Mouse (Mus musculus) gastrocnemius, adult 8-10 months (tissue): ENCODE data around the gene Mical2. TPM values are rescaled to one million over a fixed set of nuclear protein-coding genes. Genes with fewer than 3 reads are reported as not detected.
A peak's percentile ranks its signal among the peaks of the same experiment; 100 is the strongest.

ENCODE experiments used
- DNase-seq, 2 experiments: peaks; one replicate each; pipeline ENCODE4 v3.0.0; 2022; ENCODE audit warnings: low spot score in 2 of 2
- total RNA-seq, 4 experiments: library from RNA; stranded (reverse); gene quantifications; 2 replicates each; pipeline ENCODE4 v1.2.4; 2022

The Mical2 gene
- total RNA-seq, 4 experiments from 2014 or later = 172 to 236 (median 206) TPM

DNA sequence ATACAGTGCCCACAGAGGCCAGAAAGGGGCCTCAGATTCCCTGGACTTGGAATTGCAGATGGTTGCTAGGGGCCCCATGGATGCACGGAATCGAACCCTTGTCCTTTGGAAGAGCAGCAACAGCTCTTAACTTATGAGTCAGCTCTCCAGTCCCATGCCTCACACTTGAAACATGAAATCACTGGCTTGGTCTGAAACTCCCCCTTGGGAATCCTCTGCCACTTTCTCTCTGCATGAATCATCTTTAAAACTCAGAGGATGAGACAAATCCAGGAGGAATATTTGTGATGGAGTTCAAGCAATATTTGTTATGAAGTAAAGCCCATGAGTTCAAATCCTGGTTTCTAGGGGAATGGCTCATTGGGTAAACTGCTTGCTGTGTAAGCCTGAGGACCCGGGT lies 172.1 kb downstream of the Mical2 start:
- DNase-seq = no peak

DNA sequence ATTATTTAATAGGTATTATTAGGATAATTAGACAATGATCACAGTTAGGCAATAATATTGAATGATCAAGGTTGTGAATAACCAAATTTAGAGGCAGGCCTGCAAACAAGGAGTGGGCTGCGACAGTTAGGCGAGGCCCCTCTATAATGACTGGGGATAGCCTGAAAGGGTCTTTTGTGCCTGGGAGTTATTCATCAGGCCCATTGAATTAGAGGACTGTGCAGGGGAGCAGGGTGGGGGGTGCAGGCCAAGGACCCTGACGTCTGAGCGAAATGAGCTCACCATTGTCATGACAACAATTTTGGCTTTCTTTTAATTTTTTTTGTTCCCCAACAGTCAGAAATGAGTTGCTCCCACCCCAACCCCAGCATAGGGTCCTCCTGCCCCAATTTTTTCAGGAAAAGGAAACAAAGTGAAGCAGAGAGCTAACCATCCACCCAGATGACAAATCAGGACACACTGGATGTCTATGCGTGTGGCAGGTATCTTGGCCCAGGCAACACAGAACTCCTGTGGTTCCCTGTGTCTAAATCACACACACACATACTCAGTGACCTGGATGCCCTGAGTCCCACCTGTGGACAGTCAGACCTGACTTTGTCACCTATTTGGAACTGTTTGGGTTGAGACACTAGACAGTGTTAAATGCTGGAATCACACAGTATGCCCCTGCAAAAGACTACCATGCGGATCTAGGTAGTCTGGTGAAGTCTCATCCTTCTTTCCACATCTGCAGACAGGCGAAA lies 173.9 kb downstream of the Mical2 start:
- no peak for DNase-seq

DNA sequence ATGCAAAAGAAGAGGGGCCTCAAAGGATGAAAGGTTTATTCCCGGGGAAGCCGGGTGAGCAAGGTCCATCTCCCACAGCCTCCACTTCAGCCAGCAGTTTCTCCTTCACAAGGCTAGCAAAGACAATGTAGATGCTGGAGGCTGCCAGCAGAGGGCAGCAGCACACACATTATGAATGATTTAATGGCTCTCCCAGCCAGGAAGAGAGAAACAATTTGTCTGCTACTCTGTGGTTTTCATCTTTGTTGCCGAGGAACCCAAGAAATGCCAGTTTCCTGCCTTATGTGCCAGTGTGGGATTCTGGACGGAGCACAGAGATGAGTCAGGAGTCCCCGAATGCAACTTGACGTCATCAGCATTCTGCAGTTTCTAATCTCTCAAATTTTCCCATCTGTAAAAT lies 174.5 kb downstream of the Mical2 start:
- DNase-seq = peak; percentile 49 to 57

DNA sequence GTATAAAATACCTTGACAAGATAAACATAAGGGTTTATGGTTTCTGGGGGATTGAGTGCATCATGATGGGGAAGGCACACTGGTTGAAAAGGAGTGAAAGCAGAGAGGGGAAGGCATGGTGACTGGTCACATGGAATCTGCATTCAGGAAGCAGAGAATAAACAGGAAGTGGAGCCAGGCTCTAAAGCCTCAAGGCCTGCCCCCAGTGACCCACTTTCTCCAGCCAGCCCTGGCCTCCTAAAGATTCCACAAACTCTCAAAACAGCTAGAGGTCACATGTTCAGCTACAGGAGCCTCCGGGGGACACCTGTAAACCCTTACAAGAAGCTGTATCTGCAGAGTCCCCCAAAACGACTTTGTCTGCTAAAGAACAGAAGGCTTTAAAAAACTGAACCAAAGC lies 179.4 kb downstream of the Mical2 start:
- no peak for DNase-seq

DNA sequence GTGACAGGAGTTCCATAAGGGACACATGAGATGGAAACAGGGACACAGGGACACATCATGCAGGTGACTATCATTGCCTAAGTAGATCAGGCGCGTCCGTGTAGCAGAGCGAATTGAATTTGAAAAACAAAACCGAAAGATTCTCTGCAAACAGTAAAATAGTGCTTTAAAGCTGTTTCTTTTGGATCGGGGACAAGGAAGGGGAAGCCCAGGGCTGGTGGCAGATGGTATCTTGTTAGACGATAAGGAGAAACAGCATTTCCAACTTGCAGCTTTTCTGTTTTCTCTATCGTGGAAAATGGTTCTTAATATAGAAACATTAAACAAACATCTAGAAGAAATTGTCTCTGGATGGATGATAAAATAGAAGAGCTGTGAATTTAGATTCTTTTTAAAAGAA lies 179.9 kb downstream of the Mical2 start:
- DNase-seq = no peak

DNA sequence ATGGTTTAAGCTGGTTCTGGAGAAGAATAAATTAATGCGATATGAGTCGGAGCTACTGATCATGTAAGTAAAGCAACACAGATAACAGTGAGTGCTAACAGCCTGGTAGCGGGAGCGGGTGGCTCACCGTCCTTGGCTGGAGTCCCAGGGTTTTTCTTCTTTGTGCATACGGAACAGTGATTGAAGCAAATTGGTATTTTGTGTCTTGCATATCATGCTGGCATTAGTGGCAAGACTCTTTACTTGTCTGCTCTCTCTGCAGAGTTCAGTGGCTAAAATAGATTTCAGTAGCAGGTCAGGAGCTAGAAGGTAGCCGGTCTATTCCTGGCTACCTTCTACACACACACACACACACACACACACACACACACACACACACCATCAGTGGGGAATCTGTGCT lies 181.9 kb downstream of the Mical2 start:
- DNase-seq = no peak

DNA sequence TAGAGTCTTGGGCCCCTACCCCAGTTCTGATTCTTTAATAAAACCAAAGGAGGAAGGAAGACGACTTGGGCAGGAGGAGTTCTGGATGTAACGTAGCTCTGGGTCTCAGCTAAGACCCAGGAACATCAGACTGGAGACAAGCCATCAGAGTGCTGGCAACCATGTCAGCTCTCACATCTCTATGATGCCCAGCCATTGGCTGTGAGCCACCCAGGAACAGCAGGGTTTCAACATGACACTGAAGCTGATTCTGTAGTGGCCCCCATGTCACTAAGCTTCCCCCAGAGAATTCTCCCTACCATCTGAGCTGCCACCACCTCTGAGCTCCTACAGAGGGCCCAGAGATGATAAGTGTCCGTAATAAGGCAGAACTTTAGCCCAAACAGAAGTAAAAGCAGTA lies 184.3 kb downstream of the Mical2 start:
- DNase-seq = no peak

DNA sequence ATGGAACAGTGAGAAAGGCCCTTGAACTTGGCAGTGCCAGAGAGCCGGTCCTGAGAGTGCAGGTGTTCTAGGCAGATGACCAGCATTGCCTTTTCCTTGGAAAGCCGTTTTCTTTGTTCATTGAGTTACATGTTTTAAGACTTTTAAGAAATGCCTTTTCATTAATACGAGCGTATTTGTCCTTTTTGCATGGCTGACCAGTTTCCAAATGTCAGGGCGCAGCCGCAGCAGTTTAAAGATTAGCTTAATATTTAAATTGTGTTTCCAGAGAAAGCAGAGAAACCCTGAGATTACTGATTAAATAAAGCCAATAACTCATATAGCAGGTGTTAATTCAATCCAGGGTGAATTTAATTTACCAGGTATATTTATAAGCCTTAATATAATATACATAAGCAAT lies 187.6 kb downstream of the Mical2 start:
- no peak for DNase-seq

DNA sequence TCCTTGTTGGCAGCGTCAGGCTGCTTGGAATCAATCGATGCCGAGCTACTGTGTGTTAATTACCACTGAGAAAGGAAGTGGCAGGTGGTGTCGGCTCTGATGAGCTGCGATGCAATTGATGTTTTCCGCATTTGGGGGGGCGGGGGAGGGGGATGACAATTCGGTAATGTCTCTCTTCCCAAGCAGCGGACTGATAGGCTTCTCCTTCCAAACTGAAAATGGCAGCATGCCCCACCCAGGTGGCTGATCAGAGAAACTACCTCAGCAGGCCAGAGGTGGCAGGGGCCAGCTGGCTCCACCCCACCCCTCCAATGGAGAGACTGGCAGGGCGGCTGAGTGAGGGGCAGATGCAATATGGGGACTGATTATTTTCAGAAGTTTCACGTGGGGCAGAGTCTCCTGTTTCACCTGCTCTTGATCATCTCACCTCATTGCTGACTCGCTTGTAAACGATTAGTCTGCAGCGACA lies 190.4 kb downstream of the Mical2 start:
- DNase-seq = no peak

DNA sequence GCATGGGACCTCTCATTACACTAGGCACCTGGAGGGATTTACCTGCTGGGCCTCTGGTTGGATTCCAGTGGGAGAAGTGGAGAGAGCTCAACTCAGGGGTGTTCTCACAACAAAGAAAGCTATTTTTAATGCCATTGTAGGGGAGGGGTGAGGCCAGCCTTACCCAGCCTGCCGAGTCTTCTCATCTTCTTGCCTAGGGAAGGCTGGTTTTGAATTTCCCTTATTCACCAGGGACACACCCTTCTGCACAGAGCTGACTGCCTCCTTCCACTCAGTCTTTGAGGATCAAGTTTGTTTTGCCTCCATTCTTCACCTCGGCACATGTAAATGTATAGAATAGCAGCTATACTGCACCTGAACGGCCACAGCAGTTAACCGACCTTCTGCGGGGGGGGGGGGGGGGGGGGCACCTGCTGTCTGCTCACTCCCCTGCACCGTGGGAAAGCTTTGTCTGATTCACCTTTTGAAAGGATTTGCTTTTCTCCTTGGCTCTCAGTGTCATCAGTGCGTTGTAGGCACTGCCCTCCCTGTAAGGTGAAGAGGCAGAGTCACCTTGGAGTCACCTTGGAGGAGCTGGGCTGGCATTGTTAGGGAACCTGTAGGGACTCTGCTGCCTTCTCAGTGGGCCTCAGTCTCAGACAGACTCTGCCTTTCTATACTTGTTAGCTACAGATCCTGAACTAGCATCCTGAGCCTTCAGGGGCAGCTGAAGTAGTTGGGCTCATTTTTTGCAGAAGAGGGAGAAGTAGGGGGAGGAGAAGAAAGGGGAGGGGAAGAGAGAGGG lies 191.3 kb downstream of the Mical2 start:
- no peak for DNase-seq

DNA sequence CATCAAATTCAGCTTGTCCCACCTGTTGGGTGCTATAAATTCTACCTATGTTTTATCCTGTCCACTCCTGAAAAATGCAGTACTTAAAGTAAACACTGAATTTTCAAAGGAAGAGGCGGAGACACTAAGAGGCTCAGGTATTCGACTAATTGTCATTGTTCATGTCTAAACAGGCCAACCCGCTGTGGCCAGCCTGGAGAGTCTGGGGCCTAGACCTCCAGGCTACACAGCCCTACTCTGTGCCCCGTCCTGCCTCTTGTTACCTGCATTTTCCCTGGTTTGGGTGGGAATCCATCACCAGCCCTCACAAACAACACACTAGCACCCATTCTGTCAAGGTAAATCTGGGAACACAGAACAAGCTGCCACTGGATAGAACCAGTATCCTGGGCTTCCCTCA lies 191.9 kb downstream of the Mical2 start:
- no peak for DNase-seq

DNA sequence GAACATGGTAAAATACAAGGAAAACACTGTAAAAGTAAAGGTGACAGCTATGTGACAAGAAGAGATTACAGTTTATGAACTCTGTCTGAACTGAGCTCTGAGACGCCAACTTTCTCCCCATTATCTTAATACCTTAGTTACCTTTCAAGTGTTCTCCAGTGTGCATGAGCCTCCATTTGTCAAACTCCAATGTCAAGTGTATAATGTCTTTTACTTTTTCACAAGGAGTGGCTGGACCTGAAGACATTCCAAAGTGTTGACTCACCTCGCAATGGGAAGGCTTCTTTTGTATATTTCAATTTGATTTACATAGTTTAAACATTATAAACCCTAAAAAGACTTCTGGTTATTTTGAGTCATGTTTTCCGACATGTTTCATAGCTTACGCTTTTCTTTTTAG lies 197.8 kb downstream of the Mical2 start:
- DNase-seq = no peak

DNA sequence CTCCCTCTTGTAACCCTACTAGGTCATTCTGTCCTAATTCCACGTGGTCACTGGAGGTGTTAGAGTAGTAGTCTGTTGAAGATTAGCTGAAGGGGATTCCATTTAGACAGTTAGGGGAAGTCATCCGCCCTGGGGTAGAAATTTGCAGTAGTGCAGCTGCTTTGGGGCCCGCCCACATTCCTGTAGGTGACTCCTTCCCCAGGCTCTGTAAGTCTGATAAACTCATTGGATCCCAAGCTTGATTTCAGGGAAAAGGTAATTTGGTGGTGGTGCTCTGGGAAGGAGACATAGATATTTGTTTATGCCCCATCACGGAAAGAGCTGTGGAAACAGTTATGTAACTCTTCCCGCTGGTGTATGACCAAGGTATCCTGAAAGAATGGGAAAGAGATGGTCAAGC lies 201.2 kb downstream of the Mical2 start:
- DNase-seq = no peak

DNA sequence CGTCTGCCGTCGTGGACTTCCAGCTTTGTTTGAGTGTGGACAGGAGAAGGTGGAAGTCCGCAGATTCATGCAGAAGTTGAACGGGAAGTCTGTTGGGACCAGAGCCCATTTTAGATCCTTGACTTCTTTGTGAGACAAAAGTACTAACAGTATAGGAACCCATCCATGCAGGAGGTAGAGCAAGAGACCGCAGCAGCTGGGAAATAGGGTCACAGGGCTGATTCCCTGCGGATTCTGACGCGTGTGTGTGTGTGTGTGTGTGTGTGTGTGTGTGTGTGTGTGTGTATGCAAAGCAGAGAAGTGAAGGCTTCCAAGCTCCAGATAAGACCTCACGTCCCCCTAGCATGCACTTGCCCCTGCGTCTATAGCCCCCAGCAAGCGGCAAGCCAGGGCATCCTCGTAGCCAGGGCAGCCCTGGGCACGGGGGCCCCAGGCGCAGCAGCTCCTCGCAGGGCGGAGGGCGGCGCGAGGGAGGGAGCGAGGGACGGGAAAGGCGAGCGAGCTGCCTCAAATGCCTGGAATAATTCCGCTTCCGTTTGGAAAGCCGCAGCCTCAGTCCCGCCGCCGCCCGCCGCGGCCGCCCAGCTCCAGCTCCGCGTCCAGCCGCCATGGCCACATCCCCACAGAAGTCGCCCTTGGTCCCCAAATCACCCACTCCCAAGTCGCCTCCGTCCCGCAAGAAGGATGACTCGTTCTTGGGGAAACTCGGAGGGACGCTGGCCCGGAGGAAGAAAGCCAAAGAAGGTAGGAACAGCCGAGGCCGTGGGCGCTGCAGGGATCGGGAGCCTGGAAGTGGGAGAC lies 201.9 kb downstream of the Mical2 start, which contains the start of gene Parva:
Gene Parva (plus strand): TSS at position 149 of the 801 bp plus-strand sequence.
- peak; percentile 46 to 57 for DNase-seq

DNA sequence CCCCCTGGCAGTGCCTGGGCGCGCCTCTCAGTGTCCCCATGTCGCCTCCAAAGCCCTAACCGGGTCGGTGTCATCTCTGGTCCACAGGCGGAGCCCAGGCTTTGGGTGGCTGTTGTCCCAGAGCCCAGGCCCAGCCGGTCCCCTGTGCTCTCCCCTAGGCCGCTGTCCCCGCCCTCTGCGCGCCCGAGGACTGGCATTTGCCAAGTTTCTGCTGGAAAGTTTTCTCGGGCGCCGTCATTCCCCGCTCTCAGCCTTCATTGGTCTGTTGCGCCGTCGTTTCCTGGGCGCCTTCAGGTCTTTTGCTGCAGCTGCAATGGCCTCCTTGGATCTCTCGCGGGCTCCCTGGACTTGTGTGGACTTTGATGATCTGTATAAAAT lies 202.5 kb downstream of the Mical2 start:
- peak; percentile 76 to 87 for DNase-seq

DNA sequence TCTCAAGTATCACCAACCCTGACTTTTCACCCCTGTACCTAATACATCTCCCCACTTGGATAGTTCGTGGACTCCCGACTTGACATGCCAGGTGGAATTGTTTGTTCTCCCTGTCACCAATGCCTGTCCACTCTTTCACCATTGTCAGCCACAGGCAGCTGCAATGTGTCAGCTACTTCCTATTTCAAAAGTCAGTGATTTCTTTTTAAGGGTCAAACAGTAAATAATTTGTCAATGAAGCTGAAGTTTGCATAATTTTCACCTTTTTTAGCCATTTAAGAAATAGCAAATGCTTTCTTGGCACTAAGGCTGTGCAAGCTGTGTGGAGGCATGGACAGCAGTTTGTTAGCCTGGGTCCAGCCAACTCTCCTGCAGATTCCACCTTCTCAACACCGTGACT lies 214.2 kb downstream of the Mical2 start:
- no peak for DNase-seq

DNA sequence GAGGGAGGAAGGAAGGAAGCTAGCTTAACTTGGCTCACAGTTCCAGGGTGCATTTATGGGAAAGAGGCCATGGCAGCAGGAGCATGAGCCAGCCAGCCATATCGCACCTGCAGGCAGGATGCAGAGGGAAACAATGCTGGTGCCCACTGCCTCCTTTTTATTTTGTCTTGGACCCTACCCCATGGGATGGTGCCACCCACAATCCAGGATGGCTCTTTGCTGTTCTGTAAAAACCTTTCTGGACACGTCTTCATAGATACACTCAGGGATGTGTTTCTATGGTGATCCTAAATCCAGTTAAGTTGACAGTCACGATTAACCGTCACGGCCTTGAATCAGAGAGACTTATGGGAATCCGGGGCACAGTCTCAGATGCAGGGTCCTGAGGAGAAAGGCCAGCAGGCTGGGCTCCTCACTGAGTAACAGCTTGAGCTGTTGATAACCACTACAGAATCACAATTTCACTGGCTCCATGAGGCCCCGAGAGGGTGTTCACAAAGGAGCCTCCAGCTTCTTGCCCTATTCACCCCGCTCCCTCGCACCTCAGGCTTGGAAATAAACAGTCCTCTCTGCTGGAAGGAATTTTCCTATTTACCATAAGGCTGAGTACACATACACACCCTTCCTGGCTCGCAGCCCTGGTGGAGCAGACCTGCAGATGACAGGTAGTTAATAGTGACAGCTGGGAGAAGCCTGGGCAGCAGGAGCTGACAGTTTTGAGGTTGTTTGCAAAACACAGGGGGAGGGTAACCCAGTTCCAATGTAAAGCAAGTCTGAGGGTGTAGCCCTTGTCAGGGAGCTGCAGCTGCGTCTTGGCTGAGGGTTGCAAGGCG lies 218.7 kb downstream of the Mical2 start:
- no peak for DNase-seq

DNA sequence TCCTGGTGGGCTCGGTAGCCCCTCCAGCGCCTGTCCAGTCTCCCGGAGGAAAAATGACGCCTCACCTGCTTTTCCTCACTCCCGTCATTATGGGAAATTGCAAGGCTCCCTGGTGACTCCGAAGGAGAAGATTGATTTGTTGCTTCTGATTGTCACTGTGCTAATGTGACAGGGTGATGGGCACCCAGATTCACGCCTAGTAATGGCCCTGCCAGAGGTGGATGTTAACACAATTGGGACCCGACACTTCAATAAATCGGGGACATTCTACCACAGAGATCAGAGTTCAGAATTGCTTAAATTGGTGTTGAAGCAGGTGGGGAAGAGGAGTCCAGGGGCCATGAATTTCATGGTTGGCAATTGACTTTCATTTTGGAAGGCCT lies 219.3 kb downstream of the Mical2 start:
- DNase-seq = no peak

DNA sequence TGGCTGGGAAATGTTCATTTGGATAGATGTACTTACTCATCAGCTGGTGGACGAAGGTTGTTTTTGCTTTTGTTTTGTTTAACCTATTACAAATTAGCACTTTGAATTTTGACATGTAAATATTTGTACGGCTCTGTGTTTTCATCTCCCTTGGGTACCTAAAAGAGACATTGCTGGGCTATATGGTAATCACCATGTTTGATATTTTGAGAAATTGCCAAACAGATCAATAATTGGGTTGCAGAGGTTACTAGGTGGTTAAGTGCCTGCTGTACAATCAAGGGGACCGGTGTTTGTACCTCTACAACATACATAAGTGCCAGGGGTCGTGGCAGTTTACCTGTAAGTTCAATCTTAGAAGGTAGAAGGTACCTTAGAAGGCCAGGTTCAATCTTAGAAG lies 220.8 kb downstream of the Mical2 start:
- no peak for DNase-seq

DNA sequence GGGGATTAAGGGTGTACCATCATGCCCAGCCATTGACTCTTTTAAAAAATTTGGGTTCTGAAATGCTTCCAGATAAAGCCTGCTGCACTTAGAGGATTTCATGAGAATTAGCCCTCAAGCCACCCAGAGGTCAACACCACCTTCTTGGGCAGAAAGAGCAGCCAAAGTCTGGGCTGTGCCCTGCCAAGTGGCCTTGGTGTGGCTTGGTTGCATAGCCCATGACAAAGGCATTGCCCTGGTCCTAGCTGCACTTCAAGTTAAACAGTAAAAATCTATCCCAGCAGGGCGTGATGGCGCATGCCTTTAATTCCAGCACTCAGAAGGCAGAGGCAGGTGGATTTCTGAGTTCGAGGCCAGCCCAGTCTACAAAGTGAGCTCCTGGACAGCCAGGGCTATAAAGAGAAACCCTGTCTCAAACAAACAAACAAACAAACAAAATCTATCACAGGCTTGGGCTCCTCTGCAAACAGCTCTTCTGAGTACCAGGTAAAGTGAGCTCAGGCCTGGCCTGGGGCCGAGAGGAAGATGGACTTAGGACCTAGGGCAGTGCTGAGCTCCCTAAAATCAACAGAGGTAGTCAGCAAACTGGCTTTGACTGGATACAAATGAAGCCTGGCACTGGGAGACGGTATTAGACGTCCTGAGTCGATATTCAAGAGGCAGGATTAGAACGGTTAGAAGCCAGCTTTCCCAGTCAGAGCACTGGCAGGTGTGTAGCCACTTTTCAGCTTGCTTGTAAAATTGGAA lies 224.5 kb downstream of the Mical2 start:
- no peak for DNase-seq
